Mouse (Mus musculus) gastrocnemius, postnatal 14 days (tissue): ENCODE data around the gene Zfp169. TPM values are rescaled to one million over a fixed set of nuclear protein-coding genes. Genes with fewer than 3 reads are reported as not detected.

ENCODE experiments used
- DNase-seq: peaks from one replicate; pipeline ENCODE4 v3.0.0; 2021; ENCODE audit warnings: mixed read lengths
- intact Hi-C: fragments of 180-260 bp; cut with DNase I; formaldehyde crosslinking; loops from one replicate; pipeline ENCODE4 v1.15.1; 2025; ENCODE audit warnings: low total_unique reads
- long read RNA-seq, 2 experiments: library from polyadenylated mRNA; stranded (forward); transcript quantifications; one replicate each; pipeline ENCODE4 v2.0.0; 2021
- total RNA-seq, 2 experiments: library from RNA; stranded (reverse); gene quantifications; 2 replicates each; pipeline ENCODE4 v1.2.3; 2021

The Zfp169 gene
- total RNA-seq, result 1 to 10 TPM; 2.5 to 2.8 TPM
- long read RNA-seq, experiment 1, partial matches to known transcripts, result 0 of 1 reads
- long read RNA-seq, experiment 1, other reads (novel, unspliced or antisense), result 1 of 1 reads
- long read RNA-seq, experiment 2, partial matches to known transcripts, result 0 of 1 reads
- long read RNA-seq, experiment 2, other reads (novel, unspliced or antisense), result 1 of 1 reads

DNA sequence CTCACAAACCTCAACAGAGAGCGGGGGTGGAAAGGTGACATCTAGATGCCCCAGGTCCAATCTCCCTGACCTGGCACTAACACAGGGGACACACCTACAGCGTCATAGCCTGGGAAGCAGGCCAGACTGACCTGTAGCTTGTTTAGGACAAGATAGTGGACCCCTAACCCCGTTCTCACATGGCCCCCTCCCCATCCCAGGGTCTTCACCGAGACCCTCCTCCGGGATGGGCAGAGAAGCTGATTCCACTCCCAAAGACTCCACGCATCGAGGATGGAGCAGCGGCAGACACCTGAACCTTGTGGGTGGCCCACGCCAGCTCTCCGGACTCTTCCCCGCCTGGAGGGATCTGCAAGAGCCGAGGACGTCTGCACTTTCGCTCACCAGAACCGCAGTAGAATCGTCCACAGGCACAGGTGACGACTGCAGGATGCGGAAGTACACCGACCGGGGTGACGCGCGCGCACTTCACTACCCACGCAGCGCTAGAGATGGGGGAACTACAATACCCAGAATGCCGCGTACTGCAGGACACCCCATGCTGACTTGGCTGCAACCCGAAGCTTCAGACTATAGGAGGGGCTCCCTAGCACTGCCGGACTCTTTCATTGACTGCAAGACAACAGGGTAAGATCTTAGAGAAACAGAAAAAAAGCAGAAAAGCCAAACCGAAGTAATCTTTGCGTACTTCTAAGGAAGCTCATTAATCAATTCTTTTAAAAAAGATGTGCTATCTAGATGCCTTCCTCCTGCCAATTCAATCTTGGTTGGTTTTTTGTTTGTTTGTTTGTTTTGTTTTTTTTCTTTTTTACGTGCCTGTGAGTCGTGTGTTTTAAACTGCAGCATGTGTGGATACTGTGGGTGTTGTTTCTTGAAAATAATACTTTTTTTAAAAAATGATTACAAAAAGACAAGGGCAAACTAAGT is at the start of gene Zfp169, which contains the start of gene A830005F24Rik:
Gene Zfp169, minus strand, starts transcription at position 449 of the 927 bp plus-strand sequence.
Gene A830005F24Rik, plus strand, starts transcription at position 568 of the 927 bp plus-strand sequence.
- intact Hi-C loops, result no loop called here
- peak; percentile 74 for DNase-seq

DNA sequence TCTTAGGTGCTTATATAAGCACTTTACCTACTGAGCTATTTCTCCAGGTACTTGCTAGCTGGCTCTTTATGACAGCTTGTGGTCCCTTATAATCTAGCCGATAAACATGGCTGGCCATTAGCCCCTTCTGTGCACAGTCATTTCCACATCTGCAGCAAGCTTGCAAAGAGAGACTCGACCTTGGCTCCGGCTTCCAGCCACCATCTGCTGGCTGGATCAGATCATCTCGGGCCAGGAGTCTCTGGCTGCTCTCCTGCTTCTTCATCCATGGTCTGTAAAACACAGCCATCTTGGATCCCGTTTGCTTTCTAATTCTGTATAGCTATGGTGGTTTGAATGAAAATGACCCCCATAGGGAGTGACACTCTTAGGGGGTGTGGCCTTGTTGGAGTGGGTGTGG is 49.1 kb upstream of the Zfp169 start:
- DNase-seq, result peak; percentile 67
- intact Hi-C loops, result no loop called here

DNA sequence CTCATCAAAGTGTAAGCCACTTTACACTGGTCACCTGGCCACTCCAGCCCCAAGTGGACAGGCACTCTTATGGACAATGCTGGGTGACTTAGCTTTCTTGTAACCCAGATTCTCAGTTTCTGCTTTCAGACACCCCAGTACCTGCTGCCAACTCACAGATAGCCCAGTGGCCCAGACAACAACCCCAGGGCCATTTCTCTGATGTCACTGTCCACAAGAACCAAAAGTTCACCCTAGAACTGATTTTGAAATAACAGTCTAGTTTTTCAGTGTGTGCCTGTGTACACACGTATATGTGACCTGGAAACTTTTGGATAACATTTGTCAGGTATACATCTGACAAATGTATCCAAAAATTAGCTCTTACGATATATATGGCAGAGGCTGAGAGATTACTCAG is 48.2 kb upstream of the Zfp169 start:
- intact Hi-C loops, result no loop called here
- no peak for DNase-seq

- intact Hi-C loops, result no loop called here
- DNase-seq, result no peak
Measured at GRCm38 (mm10) chr13:48555976-48556375, 42.7 kb upstream of the Zfp169 start.

GRCm38 (mm10) chr13:48554552-48554951 is 41.3 kb upstream of the Zfp169 start:
- DNase-seq, result no peak
- intact Hi-C loops, result no loop called here

DNA sequence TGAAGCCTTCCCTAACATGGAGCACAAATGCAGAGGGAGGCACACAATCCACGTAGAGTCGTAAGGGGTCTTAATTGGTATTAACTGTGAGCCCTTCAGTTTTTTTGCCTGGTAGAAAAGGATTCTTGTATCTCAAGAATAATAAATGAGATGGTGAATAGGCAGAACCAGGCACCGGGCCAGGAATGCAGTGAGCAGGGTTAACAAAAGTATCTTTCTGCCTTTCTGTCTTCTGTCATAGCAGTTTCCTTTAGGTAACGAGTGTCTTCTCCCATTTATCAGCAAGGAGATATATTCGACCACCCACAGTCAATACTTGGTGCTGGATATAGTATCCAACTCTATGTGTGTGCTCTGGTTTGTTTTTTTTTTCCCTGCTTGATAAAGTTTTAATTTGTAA is 40.3 kb upstream of the Zfp169 start:
- no peak for DNase-seq
- intact Hi-C loops, result no loop called here

GRCm38 (mm10) chr13:48552181-48553090 is 39.2 kb upstream of the Zfp169 start:
- DNase-seq, result peak; percentile 94
- intact Hi-C loops, result no loop called here

DNA sequence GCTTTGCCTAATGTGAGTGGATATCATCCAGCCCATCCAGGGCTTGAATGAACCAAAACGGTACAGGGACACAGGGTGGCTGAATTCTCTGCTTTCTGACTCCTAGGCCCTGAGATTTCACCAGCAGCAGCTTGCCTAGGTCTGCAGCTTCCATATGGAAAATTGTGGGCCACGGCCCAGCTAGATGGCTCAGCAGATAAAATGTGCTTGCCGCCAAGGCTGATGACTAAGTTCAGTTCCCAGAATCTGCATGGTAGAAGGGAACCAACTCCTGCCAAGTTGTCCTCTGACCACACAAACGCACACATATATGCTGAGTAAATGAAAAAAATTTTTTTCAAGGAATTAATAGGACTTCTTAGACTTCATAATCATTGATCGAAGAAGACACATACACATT is 35.0 kb upstream of the Zfp169 start:
- intact Hi-C loops, result no loop called here

GRCm38 (mm10) chr13:48547623-48548022 is 34.4 kb upstream of the Zfp169 start:
- intact Hi-C loops, result no loop called here
- no peak for DNase-seq

More for the DNA sequence above, 35.0 kb upstream of the Zfp169 start:
- DNase-seq, result no peak

GRCm38 (mm10) chr13:48546330-48546917 is 33.2 kb upstream of the Zfp169 start:
- peak; percentile 100 for DNase-seq
- intact Hi-C loops, result no loop called here

DNA sequence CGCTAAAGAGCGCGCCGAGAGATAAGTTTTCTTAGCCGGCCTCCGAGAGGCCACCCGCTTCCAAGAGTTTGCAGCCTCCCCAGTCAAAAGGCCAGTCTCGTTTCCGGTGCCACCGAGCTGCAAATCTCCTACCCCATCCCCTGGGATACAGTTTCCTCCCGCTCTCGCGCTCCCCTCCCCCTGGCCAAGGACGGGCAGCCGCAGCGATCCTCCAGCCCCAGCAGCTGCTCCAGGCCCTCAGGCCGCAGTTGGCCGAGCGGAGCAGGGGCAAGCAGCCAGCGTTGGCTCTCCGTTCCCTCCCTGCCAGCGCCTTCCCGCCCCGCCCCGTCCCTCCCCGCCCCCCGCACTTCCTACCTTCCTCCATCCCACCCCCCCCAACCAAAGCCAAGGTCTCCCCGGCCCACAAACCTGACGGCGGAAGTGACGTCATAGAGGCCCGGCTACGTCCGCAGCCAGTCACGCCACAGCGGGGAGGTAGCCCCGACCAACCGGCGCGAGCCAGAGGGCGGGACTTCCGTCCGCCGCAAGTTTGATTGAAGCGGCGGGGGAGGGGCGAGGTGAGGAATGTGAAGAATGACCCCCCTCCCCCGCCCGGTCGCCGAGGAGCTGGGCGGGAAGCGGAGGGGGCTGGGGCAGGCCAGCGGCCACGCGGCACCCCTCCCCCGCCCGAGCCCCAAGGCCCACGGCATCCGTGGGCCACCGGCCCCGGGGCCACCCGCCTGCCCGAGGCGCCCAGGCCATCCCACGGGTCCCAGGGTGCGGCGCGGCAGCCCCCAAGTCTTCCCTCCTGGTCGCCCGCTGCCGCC is 32.4 kb upstream of the Zfp169 start:
- intact Hi-C loops, result no loop called here
- DNase-seq, result peak; percentile 99

GRCm38 (mm10) chr13:48544867-48545266 is 31.6 kb upstream of the Zfp169 start:
- intact Hi-C loops, result no loop called here
- no peak for DNase-seq

- intact Hi-C loops, result no loop called here
- no peak for DNase-seq
Measured at GRCm38 (mm10) chr13:48544391-48544790, 31.1 kb upstream of the Zfp169 start.

GRCm38 (mm10) chr13:48540488-48540887 is 27.2 kb upstream of the Zfp169 start:
- intact Hi-C loops, result no loop called here
- DNase-seq, result no peak

- DNase-seq, result no peak
- intact Hi-C loops, result no loop called here
Measured at GRCm38 (mm10) chr13:48533441-48533840, 20.2 kb upstream of the Zfp169 start.

- intact Hi-C loops, result no loop called here
Measured at GRCm38 (mm10) chr13:48531448-48531847, 18.2 kb upstream of the Zfp169 start.

DNA sequence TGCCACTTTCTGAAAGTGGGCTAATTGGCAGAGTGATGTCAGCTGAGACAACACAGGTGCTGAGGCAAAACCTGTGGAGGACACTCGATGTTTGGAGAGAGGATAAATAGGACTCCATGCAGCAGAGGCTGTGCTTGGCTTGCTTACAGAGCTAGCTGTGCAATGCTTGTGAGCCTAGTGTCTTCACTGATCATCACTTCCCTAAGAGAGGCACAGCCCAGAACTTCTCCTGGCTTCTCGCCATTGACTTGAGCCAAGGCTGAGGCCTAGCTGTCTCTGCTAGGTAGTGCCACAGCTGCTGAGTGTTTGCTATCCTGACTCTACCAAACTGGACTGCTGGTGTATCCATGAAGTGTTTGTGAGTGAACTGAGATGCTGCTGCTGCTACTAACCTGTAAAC is 17.4 kb upstream of the Zfp169 start:
- intact Hi-C loops, result no loop called here
- peak; percentile 73 for DNase-seq

More at GRCm38 (mm10) chr13:48531448-48531847, 18.2 kb upstream of the Zfp169 start:
- no peak for DNase-seq

GRCm38 (mm10) chr13:48529028-48529427 is 15.8 kb upstream of the Zfp169 start:
- intact Hi-C loops, result loop anchor here (2.0 to 5.0 kb wide), 2 partner anchors 43 to 110 kb away; no protein-coding TSS in a partner anchor
- DNase-seq, result no peak
